Mouse (Mus musculus): ENCODE results near the gene Gsn.

GRCm38 (mm10) chr2:35272881-35273280, 16.7 kb downstream of the Gsn start:
- TF ChIP-seq CTCF (IDR thresholded peaks at IDR 0.05; ENCODE audit: control insufficient read depth, insufficient read depth, insufficient read length), result no peak
- TF ChIP-seq MYOG (IDR thresholded peaks at IDR 0.05; ENCODE audit: control insufficient read depth, extremely low read depth, insufficient read length), result no peak
- TF ChIP-seq MAX (IDR thresholded peaks at IDR 0.05), result no peak
